Comparison of ENCODE assay signal across 12 mouse cellular contexts in genomic region chr16:24569681-24570080, GRCm38 (mm10).
DNase-seq lines count a peak whose midpoint lies in the region; ATAC-seq lines count a peak whose summit lies in the region.
"Had no signal": no experiment of that assay in that cellular context is flagged by ENCODE, and none has a peak within 500 bp of the region (broad histone marks: within the 10 kb centered on the region; RNA-seq: fewer than 3 reads in every experiment).

No protein-coding gene starts in this region.

- no peak overlapping the region for H3K4me2 ChIP-seq in hindbrain, embryonic 16.5 days (ENCODE audit: low read length)
- no peak overlapping the region for H3K4me2 ChIP-seq in hindbrain, embryonic 12.5 days (replicated peaks)
- H3K4me2 ChIP-seq: neural tube, embryonic 12.5 days had no signal

- peak; percentile 24 to 26 for DNase-seq in cerebellum, adult 18-20 months
- DNase-seq in cerebellum, adult 11-12 months: no peak
- DNase-seq in heart, adult 9 months (ENCODE audit: low spot score in 2 of 2): peak; percentile 46 to 52
- peak; percentile 70 for DNase-seq in layer of hippocampus, adult 9-11 months
- no peak for DNase-seq in thymus, adult 18-20 months
- DNase-seq: adrenal gland, postnatal 10 days had no signal

- no peaks in the 10 kb centered on the region for H3K9me3 ChIP-seq in hindbrain, embryonic 16.5 days (ENCODE audit: control insufficient read depth, low read length)
- H3K9me3 ChIP-seq in hindbrain, embryonic 12.5 days (replicated peaks): no peaks in the 10 kb centered on the region
- H3K9me3 ChIP-seq: neural tube, embryonic 12.5 days had no signal

- no peak overlapping the region for H3K27ac ChIP-seq in hindbrain, embryonic 16.5 days (ENCODE audit: low read depth, low read length)
- no peak overlapping the region for H3K27ac ChIP-seq in hindbrain, embryonic 12.5 days
- H3K27ac ChIP-seq: macrophage; neural tube, embryonic 12.5 days had no signal

- no peaks in the 10 kb centered on the region for H3K27me3 ChIP-seq in hindbrain, embryonic 16.5 days (replicated peaks; ENCODE audit: control insufficient read depth, insufficient read depth, low read length)
- no peaks in the 10 kb centered on the region for H3K27me3 ChIP-seq in hindbrain, embryonic 12.5 days
- H3K27me3 ChIP-seq: neural tube, embryonic 12.5 days had no signal

- H3K4me3 ChIP-seq in hindbrain, embryonic 16.5 days (ENCODE audit: low read length): no peak overlapping the region
- H3K4me3 ChIP-seq in hindbrain, embryonic 12.5 days: no peak overlapping the region
- H3K4me3 ChIP-seq: neural tube, embryonic 12.5 days had no signal

- no peak overlapping the region for H3K9ac ChIP-seq in hindbrain, embryonic 16.5 days (ENCODE audit: low read depth, low read length)
- H3K9ac ChIP-seq in hindbrain, embryonic 12.5 days: no peak overlapping the region
- H3K9ac ChIP-seq: neural tube, embryonic 12.5 days had no signal

- ATAC-seq in hindbrain, embryonic 16.5 days: peak; percentile 74; the same call in 1 of the 2 replicates
- no peak for ATAC-seq in hindbrain, embryonic 12.5 days (ENCODE audit: low FRiP score)
- ATAC-seq in inflammation-experienced regulatory T-cells, adult 6 months: no peak

- no peaks in the 10 kb centered on the region for H3K4me1 ChIP-seq in hindbrain, embryonic 16.5 days (ENCODE audit: control insufficient read depth, insufficient read depth, low read depth, low read length)
- peaks cover 4% of the 10 kb centered on the region; the same call in 1 of the 2 replicates for H3K4me1 ChIP-seq in hindbrain, embryonic 12.5 days

- no peaks in the 10 kb centered on the region for H3K36me3 ChIP-seq in hindbrain, embryonic 16.5 days (ENCODE audit: control insufficient read depth, insufficient read depth, low read length)
- no peaks in the 10 kb centered on the region for H3K36me3 ChIP-seq in hindbrain, embryonic 12.5 days
- H3K36me3 ChIP-seq: G1E; neural tube, embryonic 12.5 days had no signal

- 63% methylated on average over 5 of the region's 5 CpGs for WGBS in hindbrain, embryonic 16.5 days
- WGBS in hindbrain, embryonic 12.5 days: 76% methylated on average over 5 of the region's 5 CpGs

Comparison
In these comparisons a context has a peak if more than half of its experiments do, and no peak if none do; other contexts are left out.
1. DNase-seq: peak in cerebellum, adult 18-20 months (2 of 2), heart, adult 9 months (2 of 2) and layer of hippocampus, adult 9-11 months (single experiment); none in cerebellum, adult 11-12 months (single experiment) and thymus, adult 18-20 months (0 of 2).